21 mouse cellular contexts compared by ENCODE assay signal in genomic region chr1:185533471-185533870, GRCm38 (mm10).
DNase-seq lines count a peak whose midpoint lies in the region; ATAC-seq lines count a peak whose summit lies in the region.
"Had no signal": no experiment of that assay in that cellular context is flagged by ENCODE, and none has a peak within 500 bp of the region (broad histone marks: within the 10 kb centered on the region; RNA-seq: fewer than 3 reads in every experiment).

No protein-coding gene starts in this region.

- H3K4me1 ChIP-seq in limb, embryonic 10.5 days, result peaks cover 5% of the 10 kb centered on the region
- no peaks in the 10 kb centered on the region for H3K4me1 ChIP-seq in kidney, embryonic 14.5 days (ENCODE audit: control insufficient read depth, insufficient read depth, low read length)
- H3K4me1 ChIP-seq: forebrain, embryonic 15.5 days; heart, embryonic 15.5 days; hindbrain, embryonic 10.5 days; intestine, embryonic 15.5 days had no signal

- no peak for ATAC-seq in kidney, embryonic 14.5 days (ENCODE audit: low FRiP score, low TSS enrichment)
- ATAC-seq: CD4-positive, CD25-positive, alpha-beta regulatory T cell, adult 4 months; forebrain, embryonic 15.5 days; intestine, embryonic 15.5 days had no signal

- no peak overlapping the region for H3K4me3 ChIP-seq in limb, embryonic 10.5 days
- no peak overlapping the region for H3K4me3 ChIP-seq in kidney, embryonic 14.5 days (ENCODE audit: low read length)
- H3K4me3 ChIP-seq: forebrain, embryonic 15.5 days; heart, adult 2 months; heart, embryonic 15.5 days; hindbrain, embryonic 10.5 days; intestine, embryonic 15.5 days had no signal

- H3K4me2 ChIP-seq in kidney, embryonic 14.5 days (replicated peaks; ENCODE audit: low read depth, low read length), result no peak overlapping the region
- H3K4me2 ChIP-seq: forebrain, embryonic 15.5 days; heart, embryonic 11.5 days; heart, embryonic 15.5 days; hindbrain, embryonic 14.5 days; intestine, embryonic 15.5 days had no signal

- no peaks in the 10 kb centered on the region for H3K9me3 ChIP-seq in limb, embryonic 10.5 days (replicated peaks)
- no peaks in the 10 kb centered on the region for H3K9me3 ChIP-seq in kidney, embryonic 14.5 days (ENCODE audit: control insufficient read depth, low read length)
- H3K9me3 ChIP-seq: forebrain, embryonic 15.5 days; heart, embryonic 15.5 days; hindbrain, embryonic 10.5 days; intestine, embryonic 15.5 days had no signal

- WGBS in limb, embryonic 10.5 days, result 96% methylated on average over 5 of the region's 5 CpGs
- 94% methylated on average over 5 of the region's 5 CpGs for WGBS in kidney, embryonic 14.5 days

- H3K36me3 ChIP-seq in limb, embryonic 10.5 days, result no peaks in the 10 kb centered on the region
- H3K36me3 ChIP-seq in kidney, embryonic 14.5 days (ENCODE audit: control insufficient read depth, insufficient read depth, low read length), result no peaks in the 10 kb centered on the region
- H3K36me3 ChIP-seq: forebrain, embryonic 15.5 days; heart, embryonic 15.5 days; hindbrain, embryonic 10.5 days; intestine, embryonic 15.5 days had no signal

- no peaks in the 10 kb centered on the region for H3K27me3 ChIP-seq in limb, embryonic 10.5 days (ENCODE audit: low read depth, poor library complexity, severe bottlenecking)
- no peaks in the 10 kb centered on the region for H3K27me3 ChIP-seq in kidney, embryonic 14.5 days (ENCODE audit: control insufficient read depth, insufficient read depth, low read length)
- H3K27me3 ChIP-seq: forebrain, embryonic 15.5 days; heart, embryonic 15.5 days; intestine, embryonic 15.5 days had no signal

- H3K9ac ChIP-seq in kidney, embryonic 14.5 days (ENCODE audit: low read depth, low read length), result no peak overlapping the region
- H3K9ac ChIP-seq: forebrain, embryonic 15.5 days; heart, embryonic 15.5 days; hindbrain, embryonic 14.5 days; intestine, embryonic 15.5 days had no signal

- DNase-seq in 3T3-L1 (ENCODE audit: low read depth, low spot score), result peak; percentile 44
- DNase-seq in ES-CJ7 (ENCODE audit: low read depth, low spot score), result peak; percentile 88
- peak; percentile 95 for DNase-seq in R1 (ENCODE audit: low read depth, low spot score)
- no peak for DNase-seq in limb, embryonic 10.5 days (ENCODE audit: low spot score)
- no peak for DNase-seq in cerebellum, postnatal 10 days
- no peak for DNase-seq in MN1 (ENCODE audit: low spot score)
- DNase-seq: adrenal gland, postnatal 10 days; B cell, adult 2 months; cerebellum, adult 11 months; cerebellum, adult 8-10 months; heart, adult 2 months; heart, postnatal 14 days; kidney, adult 18-20 months had no signal

- H3K27ac ChIP-seq in limb, embryonic 10.5 days, result peak overlapping the region; percentile 61; the same call in 1 of the 2 replicates
- no peak overlapping the region for H3K27ac ChIP-seq in kidney, embryonic 14.5 days (ENCODE audit: low read depth, low read length)
- H3K27ac ChIP-seq: forebrain, embryonic 15.5 days; heart, adult 2 months; heart, embryonic 15.5 days; hindbrain, embryonic 10.5 days; hindbrain, embryonic 14.5 days; intestine, embryonic 15.5 days had no signal

Comparison
In these comparisons a context has a peak if more than half of its experiments do, and no peak if none do; other contexts are left out.
1. DNase-seq: peak in 3T3-L1 (single experiment), ES-CJ7 (single experiment) and R1 (single experiment); none in limb, embryonic 10.5 days (single experiment), cerebellum, postnatal 10 days (0 of 2) and MN1 (single experiment).